Mouse (Mus musculus) ES-E14 (cell line): ENCODE measurements at regions not wholly inside any gene's neighbourhood (a gene's known extent, or its start where the extent isn't known, plus 50 kb on each side); places are given as distances from the start of the nearest gene placed in this dataset.

Experiments used
- HCFC1 ChIP-seq: IDR thresholded peaks from 2 replicates; pipeline ENCODE4 v1.6.1; 2012; ENCODE audit warnings: low read length, inconsistent platforms, borderline replicate concordance; ENCODE audit not compliant: insufficient read depth
- MAFK ChIP-seq: IDR thresholded peaks from 2 replicates; pipeline ENCODE4 v1.6.1; 2014; ENCODE audit warnings: mild to moderate bottlenecking, low read depth, low read length, inconsistent platforms; ENCODE audit not compliant: insufficient read depth

DNA sequence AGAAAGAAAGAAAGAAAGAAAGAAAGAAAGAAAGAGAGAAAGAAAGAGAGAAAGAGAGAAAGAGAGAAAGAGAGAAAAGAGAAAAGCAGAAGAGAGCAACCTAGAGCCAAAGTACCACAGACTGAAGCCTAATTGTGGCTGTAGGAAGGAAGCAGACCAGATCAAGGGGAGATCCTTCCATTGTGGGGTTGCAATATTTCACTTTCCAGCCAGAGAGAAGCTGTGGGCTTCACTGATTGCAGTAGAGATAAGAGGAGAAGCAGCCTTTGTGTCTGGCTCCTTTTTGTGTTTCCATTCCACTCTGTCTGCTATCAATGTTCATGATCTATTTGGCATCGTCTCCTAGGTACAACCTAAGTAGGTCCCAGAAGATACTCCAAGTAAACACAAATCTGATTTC lies 79.0 kb upstream of the Xcl1 start:
- TF ChIP-seq MAFK (no peak), HCFC1 (no peak)
